Mouse (Mus musculus): ENCODE measurements around the gene Dip2b.
A peak's percentile ranks its signal among the peaks of the same experiment; 100 is the strongest.

Gene Dip2b

GRCm38 (mm10) chr15:100175176-100175575 lies 136.7 kb downstream of the Dip2b start:
- Histone ChIP-seq H3K4me3 (replicated peaks; ENCODE audit: low read length) (no peak overlapping the region), H3K9me3 (ENCODE audit: low read length) (no peaks in the 10 kb centered on the region), H3K4me1 (replicated peaks; ENCODE audit: low read depth, low read length) (0 out of 2 replicates have a peak, but pooled peaks cover 3% of the 10 kb centered on the region), H3K27me3 (ENCODE audit: insufficient read depth, low read length) (no peaks in the 10 kb centered on the region), H3K36me3 (ENCODE audit: insufficient read depth, low read length) (peaks cover 81% of the 10 kb centered on the region)
- TF ChIP-seq NANOG (IDR thresholded peaks at IDR 0.05; ENCODE audit: borderline replicate concordance, low read length) (no peak), POU5F1 (IDR thresholded peaks at IDR 0.05; ENCODE audit: borderline replicate concordance, low read length) (no peak), CTCF (conservative IDR thresholded peaks at IDR 0.05; ENCODE audit: low read length) (no peak)

DNA sequence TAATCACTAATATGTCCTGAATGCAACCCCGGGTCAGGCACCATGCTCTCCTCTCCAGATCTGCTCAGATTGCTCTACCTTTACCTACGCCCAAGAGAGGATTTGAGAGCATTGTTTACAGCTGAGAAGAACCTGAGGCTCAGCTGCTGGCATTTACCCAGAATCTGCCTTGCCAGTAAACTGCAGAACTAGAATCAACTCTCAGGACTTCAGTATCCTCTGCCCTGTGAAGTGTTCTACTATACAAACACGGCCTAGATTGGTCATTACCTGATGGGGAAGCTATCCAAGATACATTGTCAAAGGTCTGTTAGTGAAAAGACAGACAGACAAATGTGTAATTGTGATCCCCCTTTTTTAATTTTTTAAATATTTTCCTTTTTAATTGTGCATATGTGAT lies 138.7 kb downstream of the Dip2b start:
- Histone ChIP-seq H3K36me3 (ENCODE audit: insufficient read depth, low read length) (peaks cover 85% of the 10 kb centered on the region), H3K27me3 (ENCODE audit: insufficient read depth, low read length) (no peaks in the 10 kb centered on the region), H3K4me1 (replicated peaks; ENCODE audit: low read depth, low read length) (peaks cover 7% of the 10 kb centered on the region), H3K9me3 (ENCODE audit: low read length) (no peaks in the 10 kb centered on the region), H3K4me3 (replicated peaks; ENCODE audit: low read length) (no peak overlapping the region)
- no peak for TF ChIP-seq POU5F1 (IDR thresholded peaks at IDR 0.05; ENCODE audit: borderline replicate concordance, low read length)
- TF ChIP-seq CTCF (conservative IDR thresholded peaks at IDR 0.05; ENCODE audit: low read length), result no peak
- no peak for TF ChIP-seq NANOG (IDR thresholded peaks at IDR 0.05; ENCODE audit: borderline replicate concordance, low read length)

DNA sequence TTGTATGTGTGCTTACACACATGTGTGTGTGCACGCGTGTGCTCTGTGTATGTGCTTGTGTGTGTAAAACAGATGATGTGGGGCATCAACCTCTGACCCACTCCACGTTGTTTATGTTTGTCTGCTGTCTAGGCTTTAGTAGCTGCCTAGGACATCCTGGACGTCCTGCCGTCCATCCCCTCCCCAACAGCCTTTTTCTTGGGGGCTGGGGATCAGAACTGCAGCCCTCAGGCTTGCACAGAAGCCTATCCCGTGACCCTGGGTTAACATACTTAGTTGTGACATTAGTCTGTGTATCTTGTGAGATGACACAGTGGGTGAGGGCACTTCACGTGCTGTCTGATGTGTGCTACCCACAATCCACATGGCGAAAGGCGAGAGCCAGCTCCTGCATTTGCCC lies 139.1 kb downstream of the Dip2b start:
- H3K27me3 ChIP-seq (ENCODE audit: insufficient read depth, low read length), result no peaks in the 10 kb centered on the region
- peaks cover 82% of the 10 kb centered on the region for H3K36me3 ChIP-seq (ENCODE audit: insufficient read depth, low read length)
- H3K9me3 ChIP-seq (ENCODE audit: low read length), result no peaks in the 10 kb centered on the region
- no peak for TF ChIP-seq NANOG (IDR thresholded peaks at IDR 0.05; ENCODE audit: borderline replicate concordance, low read length)
- TF ChIP-seq POU5F1 (IDR thresholded peaks at IDR 0.05; ENCODE audit: borderline replicate concordance, low read length), result no peak
- TF ChIP-seq CTCF (conservative IDR thresholded peaks at IDR 0.05; ENCODE audit: low read length), result no peak
- H3K4me1 ChIP-seq (replicated peaks; ENCODE audit: low read depth, low read length), result peaks cover 11% of the 10 kb centered on the region
- no peak overlapping the region for H3K4me3 ChIP-seq (replicated peaks; ENCODE audit: low read length)

GRCm38 (mm10) chr15:100178487-100178886 lies 140.0 kb downstream of the Dip2b start:
- Histone ChIP-seq H3K27me3 (ENCODE audit: insufficient read depth, low read length) (no peaks in the 10 kb centered on the region), H3K9me3 (ENCODE audit: low read length) (no peaks in the 10 kb centered on the region), H3K4me1 (replicated peaks; ENCODE audit: low read depth, low read length) (peaks cover 10% of the 10 kb centered on the region), H3K36me3 (ENCODE audit: insufficient read depth, low read length) (peaks cover 75% of the 10 kb centered on the region), H3K4me3 (replicated peaks; ENCODE audit: low read length) (no peak overlapping the region)
- TF ChIP-seq CTCF (conservative IDR thresholded peaks at IDR 0.05; ENCODE audit: low read length) (no peak), NANOG (IDR thresholded peaks at IDR 0.05; ENCODE audit: borderline replicate concordance, low read length) (no peak), POU5F1 (IDR thresholded peaks at IDR 0.05; ENCODE audit: borderline replicate concordance, low read length) (no peak)

GRCm38 (mm10) chr15:100179685-100180084 lies 141.2 kb downstream of the Dip2b start:
- Histone ChIP-seq H3K4me1 (replicated peaks; ENCODE audit: low read depth, low read length) (peaks cover 10% of the 10 kb centered on the region), H3K36me3 (ENCODE audit: insufficient read depth, low read length) (peaks cover 75% of the 10 kb centered on the region), H3K27me3 (ENCODE audit: insufficient read depth, low read length) (no peaks in the 10 kb centered on the region), H3K4me3 (replicated peaks; ENCODE audit: low read length) (no peak overlapping the region), H3K9me3 (ENCODE audit: low read length) (no peaks in the 10 kb centered on the region)
- no peak for TF ChIP-seq NANOG (IDR thresholded peaks at IDR 0.05; ENCODE audit: borderline replicate concordance, low read length)
- TF ChIP-seq CTCF (conservative IDR thresholded peaks at IDR 0.05; ENCODE audit: low read length), result no peak
- no peak for TF ChIP-seq POU5F1 (IDR thresholded peaks at IDR 0.05; ENCODE audit: borderline replicate concordance, low read length)

GRCm38 (mm10) chr15:100180221-100180620 lies 141.8 kb downstream of the Dip2b start:
- Histone ChIP-seq H3K4me1 (replicated peaks; ENCODE audit: low read depth, low read length) (peaks cover 10% of the 10 kb centered on the region), H3K27me3 (ENCODE audit: insufficient read depth, low read length) (no peaks in the 10 kb centered on the region), H3K36me3 (ENCODE audit: insufficient read depth, low read length) (peaks cover 73% of the 10 kb centered on the region), H3K9me3 (ENCODE audit: low read length) (no peaks in the 10 kb centered on the region), H3K4me3 (replicated peaks; ENCODE audit: low read length) (no peak overlapping the region)
- TF ChIP-seq CTCF (conservative IDR thresholded peaks at IDR 0.05; ENCODE audit: low read length) (0 out of 2 replicates have a peak, but pooled peaks have one; percentile 3), NANOG (IDR thresholded peaks at IDR 0.05; ENCODE audit: borderline replicate concordance, low read length) (no peak)

DNA sequence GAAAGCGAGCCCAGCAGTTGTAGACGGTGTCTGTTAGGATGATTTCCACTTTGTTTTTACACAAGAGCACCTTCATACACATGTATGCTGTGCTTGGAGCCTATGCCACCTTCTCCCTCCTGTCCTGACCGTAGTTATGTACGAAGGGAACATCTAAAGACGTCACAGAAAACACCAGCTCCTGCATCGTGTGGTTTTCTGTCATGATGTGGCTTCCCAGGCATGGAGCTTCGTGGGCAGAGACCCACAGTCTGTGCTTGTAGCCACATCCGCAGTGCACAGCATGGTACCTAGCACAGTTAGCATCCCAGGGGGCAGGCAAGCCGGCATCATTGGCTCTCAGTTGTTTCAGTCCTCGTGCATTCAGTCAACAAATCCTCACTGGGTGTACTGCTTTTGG lies 143.4 kb downstream of the Dip2b start:
- Histone ChIP-seq H3K4me3 (replicated peaks; ENCODE audit: low read length) (no peak overlapping the region), H3K27me3 (ENCODE audit: insufficient read depth, low read length) (no peaks in the 10 kb centered on the region), H3K9me3 (ENCODE audit: low read length) (no peaks in the 10 kb centered on the region), H3K4me1 (replicated peaks; ENCODE audit: low read depth, low read length) (peaks cover 10% of the 10 kb centered on the region), H3K36me3 (ENCODE audit: insufficient read depth, low read length) (peaks cover 81% of the 10 kb centered on the region)
- TF ChIP-seq NANOG (IDR thresholded peaks at IDR 0.05; ENCODE audit: borderline replicate concordance, low read length) (no peak), CTCF (conservative IDR thresholded peaks at IDR 0.05; ENCODE audit: low read length) (no peak), POU5F1 (IDR thresholded peaks at IDR 0.05; ENCODE audit: borderline replicate concordance, low read length) (no peak)

DNA sequence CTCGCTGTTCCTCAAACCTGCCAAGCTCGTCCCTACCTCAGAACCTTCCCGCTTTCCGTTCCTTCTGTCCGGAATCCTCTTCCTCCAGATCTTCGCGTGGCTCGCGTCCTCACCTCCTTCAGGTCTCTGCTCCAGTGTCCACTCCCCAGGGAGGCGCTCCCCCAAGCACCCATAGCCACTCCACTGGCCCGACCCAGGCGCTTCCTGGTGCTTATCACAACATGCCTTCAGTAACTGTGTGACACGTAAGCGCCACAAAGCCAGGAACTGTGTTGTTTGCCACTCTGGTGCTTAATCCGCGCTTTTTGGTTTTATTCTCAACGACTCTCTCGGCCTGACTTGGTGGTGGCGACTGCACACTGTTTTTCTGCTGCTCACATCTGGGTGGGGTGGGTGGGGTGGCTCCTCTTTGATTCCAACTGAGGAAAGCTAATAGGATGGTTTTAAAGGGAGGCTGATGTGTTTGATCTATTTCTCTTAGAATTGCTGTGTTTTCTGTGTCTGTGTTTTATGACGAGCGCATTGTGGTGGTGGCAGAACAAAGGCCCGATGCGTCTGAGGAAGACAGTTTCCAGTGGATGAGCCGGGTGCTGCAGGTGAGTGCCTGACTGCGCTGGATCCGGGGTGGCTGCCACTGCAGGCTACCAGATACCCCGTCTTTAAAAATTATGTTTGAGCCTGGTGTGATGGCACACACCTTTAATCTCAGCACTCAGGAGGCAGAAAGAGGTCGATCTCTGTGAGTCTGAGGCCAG lies 144.2 kb downstream of the Dip2b start:
- H3K4me1 ChIP-seq (replicated peaks; ENCODE audit: low read depth, low read length), result peaks cover 10% of the 10 kb centered on the region
- H3K36me3 ChIP-seq (ENCODE audit: insufficient read depth, low read length), result peaks cover 81% of the 10 kb centered on the region
- no peak for TF ChIP-seq POU5F1 (IDR thresholded peaks at IDR 0.05; ENCODE audit: borderline replicate concordance, low read length)
- no peak for TF ChIP-seq CTCF (conservative IDR thresholded peaks at IDR 0.05; ENCODE audit: low read length)
- TF ChIP-seq NANOG (IDR thresholded peaks at IDR 0.05; ENCODE audit: borderline replicate concordance, low read length), result no peak
- no peaks in the 10 kb centered on the region for H3K27me3 ChIP-seq (ENCODE audit: insufficient read depth, low read length)
- no peaks in the 10 kb centered on the region for H3K9me3 ChIP-seq (ENCODE audit: low read length)
- peak overlapping the region; percentile 32; the same call in 1 of the 2 replicates for H3K4me3 ChIP-seq (replicated peaks; ENCODE audit: low read length)

GRCm38 (mm10) chr15:100183510-100183909 lies 145.0 kb downstream of the Dip2b start:
- H3K4me3 ChIP-seq (replicated peaks; ENCODE audit: low read length), result no peak overlapping the region
- peaks cover 10% of the 10 kb centered on the region for H3K4me1 ChIP-seq (replicated peaks; ENCODE audit: low read depth, low read length)
- TF ChIP-seq CTCF (conservative IDR thresholded peaks at IDR 0.05; ENCODE audit: low read length) (no peak), POU5F1 (IDR thresholded peaks at IDR 0.05; ENCODE audit: borderline replicate concordance, low read length) (no peak), NANOG (IDR thresholded peaks at IDR 0.05; ENCODE audit: borderline replicate concordance, low read length) (no peak)
- no peaks in the 10 kb centered on the region for H3K9me3 ChIP-seq (ENCODE audit: low read length)
- H3K27me3 ChIP-seq (ENCODE audit: insufficient read depth, low read length), result no peaks in the 10 kb centered on the region
- peaks cover 74% of the 10 kb centered on the region for H3K36me3 ChIP-seq (ENCODE audit: insufficient read depth, low read length)

Measured in E14TG2a.4 (cell line).